Mouse (Mus musculus) testis, adult 2 months (tissue): ENCODE data around the gene Mapkbp1. TPM values are rescaled to one million over a fixed set of nuclear protein-coding genes. Genes with fewer than 3 reads are reported as not detected.
A peak's percentile ranks its signal among the peaks of the same experiment; 100 is the strongest.

Experiments used
- H3K27ac ChIP-seq: fragments of 200-500 bp; 2 replicates; pipeline ENCODE4 v1.5.1; 2012; ENCODE audit warnings: low read depth, low read length; ENCODE audit not compliant: control insufficient read depth, insufficient read depth
- H3K27me3 ChIP-seq: fragments of 200-500 bp; 2 replicates; pipeline ENCODE4 v1.6.1; 2012; ENCODE audit warnings: mild to moderate bottlenecking, low read length, moderate library complexity; ENCODE audit not compliant: control insufficient read depth, insufficient read depth
- H3K36me3 ChIP-seq: fragments of 200-500 bp; 2 replicates; pipeline ENCODE4 v1.6.1; 2012; ENCODE audit warnings: mild to moderate bottlenecking, low read length; ENCODE audit not compliant: control insufficient read depth, insufficient read depth
- H3K4me1 ChIP-seq: fragments of 200-500 bp; 2 replicates; pipeline ENCODE4 v1.6.1; 2012; ENCODE audit warnings: low read length; ENCODE audit not compliant: control insufficient read depth, insufficient read depth
- H3K4me3 ChIP-seq: fragments of 200-500 bp; 2 replicates; pipeline ENCODE4 v1.5.1; 2012; ENCODE audit warnings: low read depth, mild to moderate bottlenecking, low read length, moderate library complexity, mixed read lengths; ENCODE audit not compliant: control insufficient read depth
- CTCF ChIP-seq: fragments of 200-500 bp; IDR thresholded peaks from 2 replicates; pipeline ENCODE4 v1.5.1; 2012; ENCODE audit warnings: low read depth, mild to moderate bottlenecking, inconsistent platforms, low read length, moderate library complexity; ENCODE audit not compliant: control insufficient read depth, insufficient read depth, insufficient replicate concordance
- POLR2A ChIP-seq: fragments of 200-500 bp; IDR thresholded peaks from 2 replicates; pipeline ENCODE4 v1.6.1; 2012; ENCODE audit warnings: low read depth, mild to moderate bottlenecking, inconsistent platforms, low read length, moderate library complexity; ENCODE audit not compliant: control insufficient read depth
- polyA plus RNA-seq: library from polyadenylated mRNA; depleted of rRNA; stranded (reverse); fragments of >200 nt; gene quantifications from 2 replicates; pipeline ENCODE4 v1.2.3, GENCODE M21; 2012

The Mapkbp1 gene
- polyA plus RNA-seq, 1 experiment = 66.1 TPM

GRCm38 (mm10) chr2:119995391-119996281, 23.1 kb downstream of the Mapkbp1 start:
- H3K27ac ChIP-seq = peak overlapping the region; percentile 58
- H3K4me1 ChIP-seq = peaks cover 2% of the 10 kb centered on the region; the same call in 1 of the 2 replicates
- no peaks in the 10 kb centered on the region for H3K27me3 ChIP-seq
- no peak overlapping the region for H3K4me3 ChIP-seq
- H3K36me3 ChIP-seq = no peaks in the 10 kb centered on the region; the same call in none of the 2 replicates
- TF ChIP-seq POLR2A (no peak), CTCF (no peak)

GRCm38 (mm10) chr2:119997354-119997753, 24.9 kb downstream of the Mapkbp1 start:
- TF ChIP-seq POLR2A = no peak
- no peak for TF ChIP-seq CTCF
- Histone ChIP-seq H3K27me3 (no peaks in the 10 kb centered on the region), H3K4me1 (peaks cover 2% of the 10 kb centered on the region; the same call in 1 of the 2 replicates), H3K4me3 (no peak overlapping the region), H3K36me3 (no peaks in the 10 kb centered on the region; the same call in none of the 2 replicates), H3K27ac (no peak overlapping the region)

- no peak overlapping the region for H3K27ac ChIP-seq
Measured at GRCm38 (mm10) chr2:119999731-120000130, 27.2 kb downstream of the Mapkbp1 start.

GRCm38 (mm10) chr2:120000882-120001584, 28.5 kb downstream of the Mapkbp1 start:
- Histone ChIP-seq H3K4me1 (peaks cover under 1% of the 10 kb centered on the region; the same call in 1 of the 2 replicates), H3K36me3 (no peaks in the 10 kb centered on the region; the same call in 1 of the 2 replicates), H3K27ac (no peak overlapping the region; the same call in 1 of the 2 replicates), H3K27me3 (no peaks in the 10 kb centered on the region), H3K4me3 (no peak overlapping the region)
- TF ChIP-seq CTCF (no peak), POLR2A (no peak)

More at GRCm38 (mm10) chr2:119999731-120000130, 27.2 kb downstream of the Mapkbp1 start:
- TF ChIP-seq CTCF (no peak), POLR2A (no peak)
- no peaks in the 10 kb centered on the region for H3K27me3 ChIP-seq
- H3K4me3 ChIP-seq = no peak overlapping the region
- H3K36me3 ChIP-seq = no peaks in the 10 kb centered on the region; the same call in 1 of the 2 replicates
- peaks cover 2% of the 10 kb centered on the region; the same call in 1 of the 2 replicates for H3K4me1 ChIP-seq

- TF ChIP-seq POLR2A = no peak
- TF ChIP-seq CTCF = no peak
- Histone ChIP-seq H3K27me3 (no peaks in the 10 kb centered on the region), H3K4me1 (no peaks in the 10 kb centered on the region; the same call in 1 of the 2 replicates), H3K36me3 (no peaks in the 10 kb centered on the region; the same call in 1 of the 2 replicates), H3K4me3 (no peak overlapping the region), H3K27ac (no peak overlapping the region; the same call in 1 of the 2 replicates)
Measured at GRCm38 (mm10) chr2:120001956-120002355, 29.5 kb downstream of the Mapkbp1 start.

- peaks cover 2% of the 10 kb centered on the region; the same call in 1 of the 2 replicates for H3K4me1 ChIP-seq
- no peak overlapping the region for H3K27ac ChIP-seq
- TF ChIP-seq CTCF (no peak), POLR2A (no peak)
- H3K36me3 ChIP-seq = no peaks in the 10 kb centered on the region; the same call in 1 of the 2 replicates
- H3K4me3 ChIP-seq = no peak overlapping the region
- H3K27me3 ChIP-seq = no peaks in the 10 kb centered on the region
Measured at GRCm38 (mm10) chr2:120003970-120004369, 31.5 kb downstream of the Mapkbp1 start.
